Mouse (Mus musculus) ES-Bruce4 (cell line): ENCODE data around the gene Smo.

Experiments used
- CTCF ChIP-seq: IDR thresholded peaks from one replicate; pipeline ENCODE4 v1.8.1; 2011; ENCODE audit warnings: low read depth, low read length
- EP300 ChIP-seq: IDR thresholded peaks from 2 replicates; pipeline ENCODE4 v1.6.1; 2011; ENCODE audit warnings: low read depth, low read length; ENCODE audit not compliant: insufficient read depth
- POLR2A ChIP-seq: IDR thresholded peaks from one replicate; pipeline ENCODE4 v1.8.1; 2011; ENCODE audit warnings: low read length; ENCODE audit not compliant: insufficient read depth

DNA sequence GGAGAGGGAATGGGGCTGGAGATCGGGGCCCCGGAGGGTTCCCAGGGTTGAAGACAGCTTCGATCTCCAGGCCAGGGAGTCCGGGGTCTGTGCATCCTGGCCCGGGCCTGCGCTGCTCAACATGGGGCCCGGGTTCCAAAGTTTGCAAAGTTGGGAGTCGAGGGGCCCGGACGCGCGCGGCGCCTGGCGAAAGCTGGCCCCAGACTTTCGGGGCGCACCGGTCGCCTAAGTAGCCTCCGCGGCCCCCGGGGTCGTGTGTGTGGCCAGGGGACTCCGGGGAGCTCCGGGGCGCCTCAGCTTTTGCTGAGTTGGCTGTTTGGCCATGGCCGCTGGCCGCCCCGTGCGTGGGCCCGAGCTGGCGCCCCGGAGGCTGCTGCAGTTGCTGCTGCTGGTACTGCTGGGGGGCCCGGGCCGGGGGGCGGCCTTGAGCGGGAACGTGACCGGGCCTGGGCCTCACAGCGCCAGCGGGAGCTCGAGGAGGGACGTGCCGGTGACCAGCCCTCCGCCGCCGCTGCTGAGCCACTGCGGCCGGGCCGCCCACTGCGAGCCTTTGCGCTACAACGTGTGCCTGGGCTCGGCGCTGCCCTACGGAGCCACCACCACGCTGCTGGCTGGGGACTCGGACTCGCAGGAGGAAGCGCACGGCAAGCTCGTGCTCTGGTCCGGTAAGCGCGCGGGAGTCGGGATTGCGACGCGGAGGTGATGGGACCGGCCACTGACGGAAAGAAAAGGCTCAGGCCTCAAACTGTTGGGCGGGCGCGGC lies 567 bp downstream of the Smo start:
- TF ChIP-seq CTCF (no peak), POLR2A (no peak), EP300 (no peak)
